Mouse (Mus musculus) heart, postnatal 36 days (tissue): ENCODE results near the gene Paics. TPM values are rescaled to one million over a fixed set of nuclear protein-coding genes. Genes with fewer than 3 reads are reported as not detected.
"Not testable (repeated sequence)": the region's sequence is repeated elsewhere in the genome, so short reads cannot be mapped to it uniquely, and the experiment has no call there.

Experiments used
- DNase-seq, 2 experiments: peaks; one replicate each; pipeline ENCODE4 v3.0.0; 2021 to 2022
- intact Hi-C: fragments of 180-260 bp; cut with DNase I; formaldehyde crosslinking; loops from one replicate; pipeline ENCODE4 v1.15.1; 2025
- total RNA-seq, 2 experiments: library from RNA; stranded (reverse); gene quantifications; 2 replicates each; pipeline ENCODE4 v1.2.3; 2021

Paics gene
- total RNA-seq, 2 experiments from 2014 or later = 159 to 162 TPM

- intact Hi-C loops = loop anchor here (1.0 kb wide), 2 partner anchors 24 to 45 kb away; partner anchors contain the start of genes Aasdh and Srp72
- DNase-seq = no peak
These were observed 583 bp upstream of the Paics start for GRCm38 (mm10) chr5:76950343-76951105.

- intact Hi-C loops = no loop called here
- no peak for DNase-seq
These were observed 1.3 kb downstream of the Paics start for GRCm38 (mm10) chr5:76952112-76953040.

- no peak for DNase-seq
These were observed 2.7 kb downstream of the Paics start for GRCm38 (mm10) chr5:76953794-76954193.

GRCm38 (mm10) chr5:76954271-76954900, 3.3 kb downstream of the Paics start:
- intact Hi-C loops = no loop called here
- DNase-seq = no peak

More at GRCm38 (mm10) chr5:76953794-76954193, 2.7 kb downstream of the Paics start:
- intact Hi-C loops = no loop called here

- intact Hi-C loops = no loop called here
- DNase-seq = no peak
These were observed 4.4 kb downstream of the Paics start for GRCm38 (mm10) chr5:76955474-76955873.

GRCm38 (mm10) chr5:76957954-76958353, 6.8 kb downstream of the Paics start:
- intact Hi-C loops = no loop called here
- DNase-seq = no peak

GRCm38 (mm10) chr5:76959587-76959986, 8.5 kb downstream of the Paics start:
- intact Hi-C loops = no loop called here
- no peak for DNase-seq

GRCm38 (mm10) chr5:76962545-76962944, 11.4 kb downstream of the Paics start:
- intact Hi-C loops = no loop called here
- no peak for DNase-seq

GRCm38 (mm10) chr5:76964651-76965050, 13.5 kb downstream of the Paics start:
- intact Hi-C loops = no loop called here
- no peak for DNase-seq

GRCm38 (mm10) chr5:76969250-76969649, 18.1 kb downstream of the Paics start:
- DNase-seq = no peak
- intact Hi-C loops = no loop called here

GRCm38 (mm10) chr5:76971115-76971514, 20.0 kb downstream of the Paics start:
- DNase-seq = not testable (repeated sequence)
- intact Hi-C loops = loop anchor here (10.0 kb wide), 1 partner anchor 376 kb away; no protein-coding TSS in a partner anchor

GRCm38 (mm10) chr5:76973488-76973887, 22.4 kb downstream of the Paics start:
- no peak for DNase-seq
- intact Hi-C loops = loop anchor here (10.0 kb wide), 1 partner anchor 379 kb away; no protein-coding TSS in a partner anchor

GRCm38 (mm10) chr5:76974207-76974553, 23.1 kb downstream of the Paics start:
- intact Hi-C loops = loop anchor here (1.0 to 10.0 kb wide), 3 partner anchors 23 to 379 kb away; partner anchors contain the start of genes Aasdh, Paics and Ppat
- no peak for DNase-seq

- peak; percentile 85 for DNase-seq
- intact Hi-C loops = loop anchor here (1.0 to 10.0 kb wide), 3 partner anchors 23 to 380 kb away; partner anchors contain the start of genes Aasdh, Paics and Ppat
These were observed 23.6 kb downstream of the Paics start, which contains the start of gene Srp72 for GRCm38 (mm10) chr5:76974554-76975285. Gene Srp72, plus strand, starts transcription at chr5:76974683.

- no peak for DNase-seq
- intact Hi-C loops = loop anchor here (2.0 to 10.0 kb wide), 2 partner anchors 71 to 381 kb away; partner anchors contain the start of gene Aasdh
These were observed 24.6 kb downstream of the Paics start for GRCm38 (mm10) chr5:76975736-76976135.

- intact Hi-C loops = loop anchor here (10.0 kb wide), 1 partner anchor 341 kb away; no protein-coding TSS in a partner anchor
- no peak for DNase-seq
These were observed 32.9 kb downstream of the Paics start for GRCm38 (mm10) chr5:76984015-76984414.

GRCm38 (mm10) chr5:76990789-76991188, 39.7 kb downstream of the Paics start:
- DNase-seq = no peak
- intact Hi-C loops = no loop called here

GRCm38 (mm10) chr5:76993174-76993814, 42.2 kb downstream of the Paics start:
- no peak for DNase-seq
- intact Hi-C loops = no loop called here

GRCm38 (mm10) chr5:76998416-76998815, 47.3 kb downstream of the Paics start:
- intact Hi-C loops = loop anchor here (1.0 to 5.0 kb wide), 3 partner anchors 84 to 219 kb away; no protein-coding TSS in a partner anchor
- DNase-seq = no peak
